Mouse (Mus musculus) cortical plate, adult 2 months (tissue): Measurements from ENCODE around the gene Cbwd1. TPM values are rescaled to one million over a fixed set of nuclear protein-coding genes. Genes with fewer than 3 reads are reported as not detected.

Source experiments
- H3K27ac ChIP-seq: fragments of 200-500 bp; 2 replicates; pipeline ENCODE4 v1.5.1; 2012; ENCODE audit warnings: low read length, control low read depth, inconsistent platforms; ENCODE audit not compliant: insufficient read depth
- H3K4me1 ChIP-seq: fragments of 200-500 bp; 2 replicates; pipeline ENCODE4 v1.6.1; 2011; ENCODE audit warnings: low read length; ENCODE audit not compliant: control insufficient read depth, insufficient read depth
- H3K4me3 ChIP-seq: fragments of 200-500 bp; 2 replicates; pipeline ENCODE4 v1.5.1; 2011; ENCODE audit warnings: mild to moderate bottlenecking, low read length, control low read depth; ENCODE audit not compliant: insufficient read depth
- CTCF ChIP-seq: fragments of 200-500 bp; IDR thresholded peaks from 2 replicates; pipeline ENCODE4 v1.5.1; 2011; ENCODE audit warnings: mild to moderate bottlenecking, control low read depth, low read length; ENCODE audit not compliant: insufficient read depth; ENCODE audit errors: extremely low read depth
- POLR2A ChIP-seq: fragments of 200-500 bp; IDR thresholded peaks from 2 replicates; pipeline ENCODE4 v1.6.1; 2011; ENCODE audit warnings: mild to moderate bottlenecking, low read length, control low read depth; ENCODE audit not compliant: insufficient read depth; ENCODE audit errors: extremely low read depth
- polyA plus RNA-seq: library from polyadenylated mRNA; depleted of rRNA; stranded (reverse); fragments of >200 nt; gene quantifications from 2 replicates; pipeline ENCODE4 v1.2.3, GENCODE M21; 2012

The Cbwd1 gene
- polyA plus RNA-seq, 1 experiment: 11.8 TPM

DNA sequence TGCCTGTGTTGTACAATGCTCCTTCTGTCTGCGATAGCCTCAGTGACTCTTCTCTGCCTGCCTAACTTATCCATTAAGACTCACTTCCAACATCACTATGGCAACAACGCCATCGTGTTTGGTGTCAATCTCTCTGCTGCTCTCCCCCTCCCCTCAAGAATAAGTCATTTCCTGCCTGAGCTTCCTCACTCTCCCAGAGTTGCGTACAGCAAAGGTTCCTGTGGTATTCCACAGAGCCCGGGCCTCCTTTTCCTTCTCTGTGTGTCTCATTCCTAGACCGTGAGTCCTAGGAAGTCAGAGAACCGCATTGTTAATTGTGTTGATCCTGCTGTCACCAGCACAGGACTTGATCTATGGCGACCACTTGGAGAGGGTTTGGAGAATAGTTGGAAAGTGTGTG is 33.5 kb upstream of the Cbwd1 start:
- Histone ChIP-seq H3K4me3 (no peak overlapping the region), H3K27ac (no peak overlapping the region), H3K4me1 (no peaks in the 10 kb centered on the region)
- no peak for TF ChIP-seq POLR2A
- no peak for TF ChIP-seq CTCF

DNA sequence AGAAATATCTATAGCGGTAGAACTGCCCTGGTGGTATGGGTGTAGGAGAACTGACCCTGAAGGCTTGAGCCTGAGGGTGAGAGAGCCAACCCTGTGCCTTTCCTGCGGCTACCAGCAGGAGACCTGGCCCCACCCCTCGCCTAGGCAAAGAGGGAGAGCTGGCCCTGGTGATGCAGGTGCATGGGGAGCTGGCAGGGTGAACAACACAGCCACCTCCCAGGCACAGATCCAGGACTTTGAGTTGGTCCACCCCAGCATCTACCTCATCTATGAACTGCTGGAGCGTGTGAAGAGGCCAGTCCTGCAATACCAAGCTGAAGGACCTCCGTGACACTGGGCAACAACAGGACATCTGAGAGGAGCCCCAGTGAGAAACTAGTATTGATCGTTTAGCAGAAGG is 32.1 kb upstream of the Cbwd1 start:
- no peak overlapping the region for H3K4me3 ChIP-seq
- H3K4me1 ChIP-seq: no peaks in the 10 kb centered on the region
- H3K27ac ChIP-seq: no peak overlapping the region
- TF ChIP-seq CTCF (no peak), POLR2A (no peak)

GRCm38 (mm10) chr19:24990138-24990822 is 28.9 kb upstream of the Cbwd1 start:
- no peak for TF ChIP-seq CTCF
- TF ChIP-seq POLR2A: no peak

GRCm38 (mm10) chr19:24988831-24989230 is 27.4 kb upstream of the Cbwd1 start:
- no peak overlapping the region for H3K4me3 ChIP-seq
- TF ChIP-seq CTCF (no peak), POLR2A (no peak)
- H3K27ac ChIP-seq: no peak overlapping the region
- H3K4me1 ChIP-seq: no peaks in the 10 kb centered on the region

More at GRCm38 (mm10) chr19:24990138-24990822, 28.9 kb upstream of the Cbwd1 start:
- H3K27ac ChIP-seq: no peak overlapping the region
- no peaks in the 10 kb centered on the region for H3K4me1 ChIP-seq
- no peak overlapping the region for H3K4me3 ChIP-seq

DNA sequence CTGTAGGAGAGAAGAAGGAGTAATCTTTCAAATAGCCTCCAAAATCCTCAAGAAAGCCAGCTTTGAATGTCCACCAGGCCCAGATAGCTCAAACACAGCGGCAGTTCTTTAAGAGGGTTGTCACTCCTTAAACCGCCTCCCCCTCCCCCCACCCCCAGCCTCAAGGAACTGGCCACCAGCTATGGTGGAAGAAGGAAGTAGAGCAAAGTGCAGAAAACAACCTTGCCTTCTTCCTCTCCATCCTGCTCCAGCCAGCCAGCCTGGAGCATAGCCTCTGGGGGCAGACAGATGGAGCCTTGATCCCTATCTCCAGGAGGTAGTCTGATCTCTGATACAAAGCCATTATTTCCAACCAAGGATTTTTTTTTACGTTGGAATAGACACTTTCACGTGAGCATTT is 25.9 kb upstream of the Cbwd1 start:
- TF ChIP-seq POLR2A: no peak
- TF ChIP-seq CTCF: no peak
- Histone ChIP-seq H3K4me1 (no peaks in the 10 kb centered on the region), H3K27ac (no peak overlapping the region), H3K4me3 (no peak overlapping the region)

- Histone ChIP-seq H3K4me1 (peaks cover 3% of the 10 kb centered on the region; the same call in 1 of the 2 replicates), H3K4me3 (no peak overlapping the region), H3K27ac (no peak overlapping the region)
- no peak for TF ChIP-seq CTCF
- no peak for TF ChIP-seq POLR2A
Observed at GRCm38 (mm10) chr19:24985045-24985444, 23.6 kb upstream of the Cbwd1 start.

- TF ChIP-seq CTCF: no peak
- no peak for TF ChIP-seq POLR2A
- Histone ChIP-seq H3K27ac (no peak overlapping the region), H3K4me3 (no peak overlapping the region), H3K4me1 (peaks cover 3% of the 10 kb centered on the region; the same call in 1 of the 2 replicates)
Observed at GRCm38 (mm10) chr19:24983857-24984498, 22.6 kb upstream of the Cbwd1 start.

GRCm38 (mm10) chr19:24983050-24983449 is 21.6 kb upstream of the Cbwd1 start:
- Histone ChIP-seq H3K4me1 (peaks cover 3% of the 10 kb centered on the region; the same call in 1 of the 2 replicates), H3K4me3 (no peak overlapping the region), H3K27ac (no peak overlapping the region)
- TF ChIP-seq POLR2A (no peak), CTCF (no peak)

DNA sequence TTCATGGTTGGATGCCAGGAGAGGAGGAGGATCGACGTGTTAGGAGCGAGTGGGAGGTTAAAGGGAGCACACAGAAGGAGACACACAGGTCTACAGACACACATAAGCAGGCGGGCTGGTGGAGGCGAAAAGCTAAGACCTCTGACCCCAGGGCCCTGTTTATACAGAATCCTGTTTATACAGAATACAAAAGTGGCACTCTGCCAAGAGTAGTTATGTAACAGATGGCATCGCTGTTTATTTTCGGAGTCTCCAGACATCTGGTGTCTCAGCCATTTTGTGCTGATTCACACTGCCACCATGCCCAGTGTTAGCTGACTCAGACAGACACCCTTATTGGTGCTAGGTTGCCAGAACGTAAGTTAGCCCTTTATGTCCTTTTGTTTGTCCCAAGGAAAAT is 19.9 kb upstream of the Cbwd1 start:
- TF ChIP-seq CTCF (no peak), POLR2A (no peak)
- Histone ChIP-seq H3K27ac (no peak overlapping the region), H3K4me1 (peaks cover 3% of the 10 kb centered on the region; the same call in 1 of the 2 replicates), H3K4me3 (no peak overlapping the region)
